Mouse (Mus musculus) limb, embryonic 11.5 days (tissue): ENCODE results near the gene Zfp46. TPM values are rescaled to one million over a fixed set of nuclear protein-coding genes. Genes with fewer than 3 reads are reported as not detected.

ENCODE experiments used
- ATAC-seq: fragments of 200-750 bp; cut with Nextera tagmentation; 2 replicates; pipeline ENCODE4 v1.8.0; 2017; ENCODE audit warnings: low read depth; ENCODE audit not compliant: insufficient number of reproducible peaks, low FRiP score, low TSS enrichment
- DNase-seq: peaks from one replicate; pipeline ENCODE4 v3.0.0-alpha.2; 2015; ENCODE audit warnings: low spot score
- H3K27ac ChIP-seq: fragments of 300-500 bp; sonication (generic); replicated peaks from 2 replicates; pipeline ENCODE4 v1.5.1; 2014; ENCODE audit warnings: low read depth, mild to moderate bottlenecking, low read length
- H3K27me3 ChIP-seq: fragments of 300-500 bp; sonication (generic); 2 replicates; pipeline ENCODE4 v1.6.1; 2014; ENCODE audit warnings: mild to moderate bottlenecking, low read length, mixed read lengths; ENCODE audit not compliant: control insufficient read depth, insufficient read depth
- H3K36me3 ChIP-seq: fragments of 300-500 bp; sonication (generic); 2 replicates; pipeline ENCODE4 v1.6.1; 2014; ENCODE audit warnings: mild to moderate bottlenecking, low read length, moderate library complexity, mixed read lengths; ENCODE audit not compliant: control insufficient read depth, insufficient read depth
- H3K4me1 ChIP-seq: fragments of 300-500 bp; sonication (generic); 2 replicates; pipeline ENCODE4 v1.6.1; 2014; ENCODE audit warnings: low read length, mixed read lengths; ENCODE audit not compliant: control insufficient read depth, insufficient read depth
- H3K4me2 ChIP-seq: fragments of 300-500 bp; sonication (generic); 2 replicates; pipeline ENCODE4 v1.6.1; 2014; ENCODE audit warnings: low read depth, mild to moderate bottlenecking, moderate library complexity; ENCODE audit not compliant: severe bottlenecking
- H3K4me3 ChIP-seq: fragments of 300-500 bp; sonication (generic); 2 replicates; pipeline ENCODE4 v1.5.1; 2014; ENCODE audit warnings: low read depth, low read length
- H3K9ac ChIP-seq: fragments of 300-500 bp; sonication (generic); 2 replicates; pipeline ENCODE4 v1.6.1; 2014; ENCODE audit warnings: mild to moderate bottlenecking, low read length
- H3K9me3 ChIP-seq: fragments of 300-500 bp; sonication (generic); 2 replicates; pipeline ENCODE4 v1.6.1; 2016; ENCODE audit warnings: low read length; ENCODE audit not compliant: control insufficient read depth
- WGBS: fragments of 180-500 bp; shearing (Covaris S2); extraction: QIAGEN DNeasy Blood & Tissue Kit; methylation state at CpG from one replicate; pipeline ENCODE4 v1.1.7; 2014; 5-methylcytosine and 5-hydroxymethylcytosine counted together
- polyA plus RNA-seq: library from polyadenylated mRNA; unstranded; fragments of >200 nt; fragmentation: Nextera tagmentation; extraction: Ambion mirVana; gene quantifications from 2 replicates; pipeline ENCODE4 v1.2.1, GENCODE M21; 2014

Gene Zfp46
- polyA plus RNA-seq, 1 experiment from 2014 or later = 25.3 TPM

GRCm38 (mm10) chr4:136255919-136256318 lies 28.6 kb upstream of the Zfp46 start:
- Histone ChIP-seq H3K36me3 (no peaks in the 10 kb centered on the region), H3K4me3 (no peak overlapping the region), H3K4me2 (no peak overlapping the region), H3K4me1 (no peaks in the 10 kb centered on the region), H3K9ac (no peak overlapping the region), H3K9me3 (no peaks in the 10 kb centered on the region), H3K27me3 (0 out of 2 replicates have a peak, but pooled peaks cover 2% of the 10 kb centered on the region), H3K27ac (no peak overlapping the region)
- DNase-seq (no peak), ATAC-seq (no peak)
- 30% methylated on average over 6 of the region's 6 CpGs for WGBS

- no peaks in the 10 kb centered on the region for H3K9me3 ChIP-seq
- no peaks in the 10 kb centered on the region for H3K4me1 ChIP-seq
- H3K9ac ChIP-seq = no peak overlapping the region
- no peak overlapping the region for H3K4me2 ChIP-seq
- DNase-seq = no peak
- no peaks in the 10 kb centered on the region for H3K27me3 ChIP-seq
- H3K36me3 ChIP-seq = no peaks in the 10 kb centered on the region
- H3K4me3 ChIP-seq = no peak overlapping the region
- ATAC-seq = no peak
- WGBS = 61% methylated on average over 10 of the region's 10 CpGs
- no peak overlapping the region for H3K27ac ChIP-seq
These were observed 27.8 kb upstream of the Zfp46 start for GRCm38 (mm10) chr4:136256696-136257095.

GRCm38 (mm10) chr4:136259916-136260315 lies 24.6 kb upstream of the Zfp46 start:
- no peak for ATAC-seq
- Histone ChIP-seq H3K36me3 (no peaks in the 10 kb centered on the region), H3K9ac (no peak overlapping the region), H3K4me3 (no peak overlapping the region), H3K27ac (no peak overlapping the region), H3K4me2 (no peak overlapping the region), H3K9me3 (no peaks in the 10 kb centered on the region), H3K27me3 (no peaks in the 10 kb centered on the region), H3K4me1 (no peaks in the 10 kb centered on the region)
- WGBS = 58% methylated on average over 3 of the region's 3 CpGs
- DNase-seq = no peak

- DNase-seq (peak; percentile 94), ATAC-seq (no peak)
- H3K27me3 ChIP-seq = no peaks in the 10 kb centered on the region
- no peaks in the 10 kb centered on the region for H3K9me3 ChIP-seq
- H3K4me1 ChIP-seq = no peaks in the 10 kb centered on the region
- no peak overlapping the region for H3K27ac ChIP-seq
- no peak overlapping the region for H3K4me3 ChIP-seq
- 51% methylated on average over 10 of the region's 10 CpGs for WGBS
- no peak overlapping the region for H3K4me2 ChIP-seq
- H3K36me3 ChIP-seq = no peaks in the 10 kb centered on the region
- H3K9ac ChIP-seq = no peak overlapping the region
These were observed 23.8 kb upstream of the Zfp46 start for GRCm38 (mm10) chr4:136260491-136261180.

- H3K27ac ChIP-seq = no peak overlapping the region
- DNase-seq = no peak
These were observed 22.6 kb upstream of the Zfp46 start for GRCm38 (mm10) chr4:136261912-136262311.

GRCm38 (mm10) chr4:136263555-136263954 lies 20.9 kb upstream of the Zfp46 start:
- WGBS = 91% methylated on average over 4 of the region's 4 CpGs

More at GRCm38 (mm10) chr4:136261912-136262311, 22.6 kb upstream of the Zfp46 start:
- no peaks in the 10 kb centered on the region for H3K9me3 ChIP-seq
- H3K36me3 ChIP-seq = no peaks in the 10 kb centered on the region
- H3K4me3 ChIP-seq = no peak overlapping the region
- H3K4me2 ChIP-seq = no peak overlapping the region
- no peaks in the 10 kb centered on the region for H3K27me3 ChIP-seq
- no peak for ATAC-seq
- H3K9ac ChIP-seq = no peak overlapping the region
- 81% methylated on average over 10 of the region's 10 CpGs for WGBS
- no peaks in the 10 kb centered on the region for H3K4me1 ChIP-seq

GRCm38 (mm10) chr4:136266716-136267343 lies 17.7 kb upstream of the Zfp46 start:
- Histone ChIP-seq H3K4me2 (no peak overlapping the region), H3K36me3 (no peaks in the 10 kb centered on the region), H3K27me3 (no peaks in the 10 kb centered on the region), H3K4me1 (no peaks in the 10 kb centered on the region), H3K9ac (no peak overlapping the region), H3K27ac (no peak overlapping the region), H3K4me3 (no peak overlapping the region), H3K9me3 (no peaks in the 10 kb centered on the region)
- ATAC-seq = no peak
- no peak for DNase-seq
- WGBS = 84% methylated on average over 9 of the region's 9 CpGs

More at GRCm38 (mm10) chr4:136263555-136263954, 20.9 kb upstream of the Zfp46 start:
- Histone ChIP-seq H3K36me3 (no peaks in the 10 kb centered on the region), H3K27me3 (no peaks in the 10 kb centered on the region), H3K9ac (no peak overlapping the region), H3K4me1 (no peaks in the 10 kb centered on the region), H3K4me2 (no peak overlapping the region), H3K4me3 (no peak overlapping the region), H3K27ac (no peak overlapping the region), H3K9me3 (no peaks in the 10 kb centered on the region)
- ATAC-seq = no peak
- no peak for DNase-seq

GRCm38 (mm10) chr4:136268912-136269311 lies 15.6 kb upstream of the Zfp46 start:
- no peaks in the 10 kb centered on the region for H3K27me3 ChIP-seq
- H3K9ac ChIP-seq = no peak overlapping the region
- H3K9me3 ChIP-seq = no peaks in the 10 kb centered on the region; the same call in 1 of the 2 replicates
- H3K36me3 ChIP-seq = no peaks in the 10 kb centered on the region
- DNase-seq (no peak), ATAC-seq (no peak)
- H3K4me2 ChIP-seq = no peak overlapping the region
- WGBS = 86% methylated on average over 1 of the region's 1 CpGs
- H3K4me3 ChIP-seq = no peak overlapping the region
- no peak overlapping the region for H3K27ac ChIP-seq
- no peaks in the 10 kb centered on the region for H3K4me1 ChIP-seq
